22 mouse cellular contexts compared by ENCODE assay signal in genomic region chr1:166978611-166979010, GRCm38 (mm10). TPM values are rescaled to one million over a fixed set of nuclear protein-coding genes. Genes with fewer than 3 reads are reported as not detected.
A peak's percentile ranks its signal among the peaks of the same experiment; 100 is the strongest.
DNase-seq lines count a peak whose midpoint lies in the region; ATAC-seq lines count a peak whose summit lies in the region.
"Had no signal": no experiment of that assay in that cellular context is flagged by ENCODE, and none has a peak within 500 bp of the region (broad histone marks: within the 10 kb centered on the region; RNA-seq: fewer than 3 reads in every experiment).

No protein-coding gene starts in this region.

- DNase-seq in midbrain, embryonic 11.5 days (ENCODE audit: low spot score, missing footprints), result peak; percentile 70
- peak; percentile 72 for DNase-seq in MN1 (ENCODE audit: low spot score)
- peak; percentile 11 for DNase-seq in embryonic facial prominence, embryonic 10.5 days (ENCODE audit: low spot score)
- peak; percentile 37 for DNase-seq in yolk sac, embryonic 10.5 days (ENCODE audit: low spot score)
- no peak for DNase-seq in frontal cortex, postnatal 10 days (ENCODE audit: low spot score in 2 of 2)
- no peak for DNase-seq in frontal cortex, postnatal 25 days (ENCODE audit: low spot score in 2 of 2)
- DNase-seq: adrenal gland, postnatal 10 days; B cell, adult 2 months; cerebellum, adult 11-12 months; cerebellum, postnatal 10 days; embryo, embryonic 11 days; forebrain, postnatal 0 days; heart, postnatal 14 days; kidney, adult 11 months had no signal

- H3K4me2 ChIP-seq in midbrain, embryonic 11.5 days, result no peak overlapping the region
- no peak overlapping the region for H3K4me2 ChIP-seq in midbrain, embryonic 16.5 days (ENCODE audit: low read length)
- H3K4me2 ChIP-seq: embryonic facial prominence, embryonic 13.5 days; forebrain, embryonic 13.5 days; heart, embryonic 11.5 days; heart, embryonic 15.5 days; hindbrain, embryonic 15.5 days had no signal

- H3K9me3 ChIP-seq in midbrain, embryonic 11.5 days (ENCODE audit: control insufficient read depth, low read length), result no peaks in the 10 kb centered on the region
- H3K9me3 ChIP-seq in midbrain, embryonic 16.5 days (replicated peaks; ENCODE audit: control insufficient read depth, low read length, poor library complexity, severe bottlenecking), result no peaks in the 10 kb centered on the region
- no peaks in the 10 kb centered on the region for H3K9me3 ChIP-seq in embryonic facial prominence, embryonic 10.5 days
- H3K9me3 ChIP-seq: embryonic facial prominence, embryonic 13.5 days; forebrain, embryonic 13.5 days; heart, embryonic 15.5 days; hindbrain, embryonic 15.5 days had no signal

- H3K27ac ChIP-seq in midbrain, embryonic 11.5 days (ENCODE audit: low read depth, low read length), result no peak overlapping the region
- no peak overlapping the region for H3K27ac ChIP-seq in midbrain, embryonic 16.5 days (ENCODE audit: low read length)
- H3K27ac ChIP-seq in embryonic facial prominence, embryonic 10.5 days (replicated peaks), result no peak overlapping the region
- H3K27ac ChIP-seq: embryonic facial prominence, embryonic 13.5 days; forebrain, embryonic 13.5 days; heart, embryonic 15.5 days; hindbrain, embryonic 15.5 days had no signal

- ATAC-seq in midbrain, embryonic 11.5 days (ENCODE audit: low FRiP score), result no peak
- ATAC-seq in midbrain, embryonic 16.5 days, result no peak
- ATAC-seq: CD4-positive, CD25-positive, alpha-beta regulatory T cell, adult 4 months; forebrain, embryonic 13.5 days; forebrain, postnatal 0 days had no signal

- WGBS in midbrain, embryonic 11.5 days, result 83% methylated on average over 5 of the region's 5 CpGs
- WGBS in midbrain, embryonic 16.5 days, result 57% methylated on average over 5 of the region's 5 CpGs
- 65% methylated on average over 5 of the region's 5 CpGs for WGBS in embryonic facial prominence, embryonic 10.5 days

- no peak overlapping the region for H3K4me3 ChIP-seq in midbrain, embryonic 11.5 days (ENCODE audit: low read depth, low read length)
- no peak overlapping the region for H3K4me3 ChIP-seq in midbrain, embryonic 16.5 days (ENCODE audit: low read depth, low read length)
- no peak overlapping the region for H3K4me3 ChIP-seq in embryonic facial prominence, embryonic 10.5 days
- H3K4me3 ChIP-seq: embryonic facial prominence, embryonic 13.5 days; forebrain, embryonic 13.5 days; heart, embryonic 15.5 days; hindbrain, embryonic 15.5 days had no signal

- H3K4me1 ChIP-seq in midbrain, embryonic 11.5 days (ENCODE audit: control insufficient read depth, insufficient read depth, low read length), result no peaks in the 10 kb centered on the region
- 0 out of 2 replicates have a peak, but pooled peaks cover 4% of the 10 kb centered on the region for H3K4me1 ChIP-seq in midbrain, embryonic 16.5 days (ENCODE audit: control insufficient read depth, insufficient read depth, low read length)
- peaks cover 7% of the 10 kb centered on the region for H3K4me1 ChIP-seq in embryonic facial prominence, embryonic 10.5 days
- H3K4me1 ChIP-seq: embryonic facial prominence, embryonic 13.5 days; forebrain, embryonic 13.5 days; heart, embryonic 15.5 days had no signal

- H3K27me3 ChIP-seq in midbrain, embryonic 11.5 days (ENCODE audit: control insufficient read depth, insufficient read depth, low read length), result no peaks in the 10 kb centered on the region
- H3K27me3 ChIP-seq in midbrain, embryonic 16.5 days (ENCODE audit: control insufficient read depth, insufficient read depth, low read depth, low read length), result no peaks in the 10 kb centered on the region
- H3K27me3 ChIP-seq in embryonic facial prominence, embryonic 10.5 days (replicated peaks; ENCODE audit: low read depth, poor library complexity, severe bottlenecking), result no peaks in the 10 kb centered on the region
- H3K27me3 ChIP-seq: embryonic facial prominence, embryonic 13.5 days; forebrain, embryonic 13.5 days; heart, embryonic 15.5 days; hindbrain, embryonic 15.5 days had no signal

- H3K36me3 ChIP-seq in midbrain, embryonic 11.5 days (ENCODE audit: control insufficient read depth, insufficient read depth, low read length), result no peaks in the 10 kb centered on the region
- H3K36me3 ChIP-seq in midbrain, embryonic 16.5 days (ENCODE audit: control insufficient read depth, insufficient read depth, low read length), result no peaks in the 10 kb centered on the region
- no peaks in the 10 kb centered on the region for H3K36me3 ChIP-seq in embryonic facial prominence, embryonic 10.5 days (replicated peaks)
- H3K36me3 ChIP-seq: embryonic facial prominence, embryonic 13.5 days; G1E; heart, embryonic 15.5 days; hindbrain, embryonic 15.5 days had no signal

- H3K9ac ChIP-seq in midbrain, embryonic 11.5 days (ENCODE audit: low read length), result no peak overlapping the region
- no peak overlapping the region for H3K9ac ChIP-seq in midbrain, embryonic 16.5 days (ENCODE audit: low read depth, low read length)
- H3K9ac ChIP-seq: embryonic facial prominence, embryonic 13.5 days; forebrain, embryonic 13.5 days; forebrain, postnatal 0 days; heart, embryonic 15.5 days; hindbrain, embryonic 15.5 days had no signal

RNA-seq across cellular contexts. Expression of gene Fam78b, which starts 22.6 kb away (rescaled TPM):
- 6.7 and 7.1 TPM in 2 replicates for polyA plus RNA-seq in midbrain, embryonic 11.5 days (2014; fragmentation: Nextera tagmentation; extraction: Ambion mirVana)
- polyA plus RNA-seq in midbrain, embryonic 16.5 days (2015; fragmentation: Nextera tagmentation; extraction: Ambion mirVana), result 7.2 and 10.1 TPM in 2 replicates
- 2.4 and 2.9 TPM in 2 replicates for polyA plus RNA-seq in embryonic facial prominence, embryonic 10.5 days (2016; fragmentation: Nextera tagmentation; extraction: Ambion mirVana)
- polyA plus RNA-seq: G1E had no signal

Comparison
In these comparisons a context has a peak if more than half of its experiments do, and no peak if none do; other contexts are left out.
1. DNase-seq: peak in midbrain, embryonic 11.5 days (single experiment), MN1 (single experiment), embryonic facial prominence, embryonic 10.5 days (single experiment) and yolk sac, embryonic 10.5 days (single experiment); none in frontal cortex, postnatal 10 days (0 of 2) and frontal cortex, postnatal 25 days (0 of 2).